Mouse (Mus musculus) splenic B cell, adult 2 months (primary cell): ENCODE measurements at regions not wholly inside any gene's neighbourhood (a gene's known extent, or its start where the extent isn't known, plus 50 kb on each side); places are given as distances from the start of the nearest gene placed in this dataset.

ENCODE experiments used
- DNase-seq: peaks from one replicate; pipeline ENCODE4 v3.0.0-alpha.2; 2011; ENCODE audit warnings: low read depth, low spot score
- H3K27me3 ChIP-seq: 2 replicates; pipeline ENCODE4 v1.6.1; 2012; ENCODE audit warnings: mild to moderate bottlenecking, low read length, moderate library complexity, mixed read lengths; ENCODE audit not compliant: control insufficient read depth, poor library complexity, insufficient read depth, severe bottlenecking
- H3K36me3 ChIP-seq: 2 replicates; pipeline ENCODE4 v1.6.1; 2012; ENCODE audit warnings: mild to moderate bottlenecking, low read length, moderate library complexity, mixed read lengths; ENCODE audit not compliant: control insufficient read depth, poor library complexity, insufficient read depth, severe bottlenecking

GRCm38 (mm10) chr3:61423945-61424344 is 58.2 kb upstream of the B430305J03Rik start:
- no peak for DNase-seq
- Histone ChIP-seq H3K27me3 (no peaks in the 10 kb centered on the region), H3K36me3 (no peaks in the 10 kb centered on the region)

GRCm38 (mm10) chr3:61419706-61420105 is 54.0 kb upstream of the B430305J03Rik start:
- no peak for DNase-seq
- Histone ChIP-seq H3K27me3 (no peaks in the 10 kb centered on the region), H3K36me3 (no peaks in the 10 kb centered on the region)

- Histone ChIP-seq H3K27me3 (no peaks in the 10 kb centered on the region), H3K36me3 (no peaks in the 10 kb centered on the region)
- no peak for DNase-seq
These were observed 52.3 kb upstream of the B430305J03Rik start for GRCm38 (mm10) chr3:61418096-61418495.
